Mouse (Mus musculus): ENCODE results near the gene Krtap14. TPM values are rescaled to one million over a fixed set of nuclear protein-coding genes. Genes with fewer than 3 reads are reported as not detected.

Gene Krtap14
- not detected in 2 replicates for polyA plus RNA-seq (2012; ENCODE audit: low replicate concordance)

GRCm38 (mm10) chr16:88826095-88826652 is at the start of gene Krtap14:
TSS of gene Krtap14 (minus strand) at chr16:88826145.

DNA sequence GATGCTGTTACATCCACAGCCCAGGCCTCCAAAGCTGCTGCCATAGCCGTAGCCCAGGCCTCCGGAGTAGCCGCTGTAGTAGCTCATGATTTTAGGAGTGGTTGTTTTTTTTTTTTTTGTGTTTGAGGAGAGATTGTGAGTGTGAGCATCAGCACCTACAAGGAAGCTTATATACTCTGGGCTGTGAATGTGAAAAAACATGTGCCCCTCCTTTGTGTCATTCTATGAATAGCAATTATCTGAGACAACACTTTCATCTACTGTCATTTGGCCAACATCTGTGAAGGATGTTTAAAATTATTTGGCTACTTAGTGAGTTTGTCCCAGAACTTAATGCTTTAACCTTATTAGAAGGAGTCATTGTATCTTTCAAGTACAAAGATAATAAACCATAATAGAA is 48.2 kb upstream of the Krtap14 start, which contains the start of gene Krtap19-2:
Krtap19-2 (minus strand) TSS at position 101 of the 400 bp plus-strand sequence.

GRCm38 (mm10) chr16:88869311-88869710 is 43.4 kb upstream of the Krtap14 start, which contains the start of gene Krtap19-1:
TSS of gene Krtap19-1 (minus strand) at chr16:88869411.

DNA sequence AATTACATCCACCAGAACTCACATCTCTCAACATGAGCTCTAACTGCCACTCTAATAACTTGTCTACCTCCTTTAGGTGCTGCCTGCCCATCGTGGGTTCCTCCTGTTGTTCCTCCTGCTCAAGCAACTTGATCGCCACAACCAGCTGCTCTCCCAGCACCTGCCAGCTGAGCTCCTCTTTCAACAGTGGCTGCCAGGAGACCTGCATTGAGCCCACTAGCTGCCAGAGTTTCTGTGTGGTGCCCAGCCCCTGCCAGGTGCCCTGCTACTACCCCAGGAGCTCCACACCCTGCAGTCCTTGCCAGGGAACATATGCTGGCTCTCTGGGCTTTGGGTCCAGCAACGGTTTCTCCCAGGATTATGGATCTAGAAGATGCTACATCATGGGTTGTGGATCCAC is 5.9 kb downstream of the Krtap14 start, which contains the start of gene Krtap15:
Krtap15 (plus strand) TSS at position 150 of the 400 bp plus-strand sequence.

GRCm38 (mm10) chr16:88811827-88812226 is 14.1 kb downstream of the Krtap14 start, which contains the start of gene Gm20741:
TSS of gene Gm20741 (minus strand) at chr16:88812220.

DNA sequence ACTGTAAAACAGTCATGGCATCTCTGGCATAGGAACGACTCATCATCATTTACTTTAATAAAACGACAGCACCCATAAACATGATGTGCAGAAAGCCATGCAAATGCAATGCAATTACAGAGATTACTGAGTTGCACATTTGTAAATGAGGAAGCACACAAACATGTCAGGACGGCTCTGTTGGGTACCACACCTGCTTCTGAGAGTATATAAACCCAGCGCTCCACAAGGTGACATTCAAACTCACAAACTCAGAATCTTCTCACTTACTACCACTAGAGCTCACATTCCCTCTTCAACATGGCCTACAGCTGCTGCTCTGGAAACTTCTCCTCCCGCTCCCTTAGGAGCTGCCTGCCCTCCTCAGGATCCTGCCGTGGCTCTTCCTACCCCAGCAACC is 48.3 kb downstream of the Krtap14 start, which contains the start of gene Gm5965:
Gm5965 (plus strand) TSS at position 301 of the 400 bp plus-strand sequence.

DNA sequence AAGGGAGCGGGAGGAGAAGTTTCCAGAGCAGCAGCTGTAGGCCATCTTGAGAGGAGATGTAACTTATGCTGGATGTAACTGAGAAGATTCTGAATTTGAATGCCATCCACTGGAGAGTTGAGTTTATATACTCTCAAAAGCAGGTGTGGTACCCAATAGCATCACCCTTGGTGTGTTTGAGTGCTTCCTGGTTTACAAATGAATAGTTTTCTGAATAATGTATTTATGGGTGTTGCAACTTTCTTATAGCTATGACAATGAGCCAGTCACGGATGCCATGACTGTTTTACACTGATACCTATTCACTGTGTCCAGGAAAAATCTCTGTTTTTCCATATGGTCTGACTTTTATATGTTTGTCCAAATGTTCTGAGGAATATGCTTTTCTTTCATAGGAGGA is 51.8 kb downstream of the Krtap14 start, which contains the start of gene 2310057N15Rik:
2310057N15Rik (minus strand) TSS at position 101 of the 400 bp plus-strand sequence.

Other genes with a start within 250 kb of the Krtap14 start
- gene Krtap24-1, start 213.9 kb downstream of the Krtap14 start, polyA plus RNA-seq (2012; ENCODE audit: low replicate concordance), result not detected in 2 replicates
- not detected in 2 replicates for gene 2310079G19Rik, start 198.5 kb downstream of the Krtap14 start, polyA plus RNA-seq (2012; ENCODE audit: low replicate concordance)
- gene Krtap26-1, start 178.3 kb downstream of the Krtap14 start, polyA plus RNA-seq (2012; ENCODE audit: low replicate concordance), result not detected in 2 replicates
- gene Krtap27-1, start 154.5 kb downstream of the Krtap14 start, polyA plus RNA-seq (2012; ENCODE audit: low replicate concordance), result not detected in 2 replicates
- gene 2310061N02Rik, start 118.2 kb downstream of the Krtap14 start, polyA plus RNA-seq (2012; ENCODE audit: low replicate concordance), result not detected in 2 replicates
- gene Krtap13-1, start 97.3 kb downstream of the Krtap14 start, polyA plus RNA-seq (2012; ENCODE audit: low replicate concordance), result not detected in 2 replicates
- gene Krtap13, start 74.5 kb downstream of the Krtap14 start, polyA plus RNA-seq (2012; ENCODE audit: low replicate concordance), result not detected in 2 replicates
- not detected in 2 replicates for gene 2310034C09Rik, start 67.3 kb downstream of the Krtap14 start, polyA plus RNA-seq (2012; ENCODE audit: low replicate concordance)
- not detected in 2 replicates for gene 2310057N15Rik, start 51.9 kb downstream of the Krtap14 start, polyA plus RNA-seq (2012; ENCODE audit: low replicate concordance)
- gene Gm5965, start 48.2 kb downstream of the Krtap14 start, polyA plus RNA-seq (2012; ENCODE audit: low replicate concordance), result not detected in 2 replicates
- gene Gm20741, start 13.9 kb downstream of the Krtap14 start, polyA plus RNA-seq (2012; ENCODE audit: low replicate concordance), result not detected in 2 replicates
- not detected in 2 replicates for gene Krtap15, start 5.9 kb downstream of the Krtap14 start, polyA plus RNA-seq (2012; ENCODE audit: low replicate concordance)
- gene Krtap19-1, start 43.3 kb upstream of the Krtap14 start, polyA plus RNA-seq (2012; ENCODE audit: low replicate concordance), result not detected in 2 replicates
- not detected in 2 replicates for gene Krtap19-2, start 48.1 kb upstream of the Krtap14 start, polyA plus RNA-seq (2012; ENCODE audit: low replicate concordance)
- not detected in 2 replicates for gene Krtap19-3, start 51.9 kb upstream of the Krtap14 start, polyA plus RNA-seq (2012; ENCODE audit: low replicate concordance)
- not detected in 2 replicates for gene Krtap19-4, start 58.9 kb upstream of the Krtap14 start, polyA plus RNA-seq (2012; ENCODE audit: low replicate concordance)
- not detected in 2 replicates for gene Krtap19-5, start 70.3 kb upstream of the Krtap14 start, polyA plus RNA-seq (2012; ENCODE audit: low replicate concordance)
- not detected in 2 replicates for gene Krtap19-9b, start 106.1 kb upstream of the Krtap14 start, polyA plus RNA-seq (2012; ENCODE audit: low replicate concordance)
- gene Krtap16-3, start 136.7 kb upstream of the Krtap14 start, polyA plus RNA-seq (2012; ENCODE audit: low replicate concordance), result not detected in 2 replicates
- gene Krtap22-2, start 184.6 kb upstream of the Krtap14 start, polyA plus RNA-seq (2012; ENCODE audit: low replicate concordance), result not detected in 2 replicates
- gene Gm10229, start 189.1 kb upstream of the Krtap14 start, polyA plus RNA-seq (2012; ENCODE audit: low replicate concordance), result not detected in 2 replicates
- not detected in 2 replicates for gene Krtap6-1, start 205.6 kb upstream of the Krtap14 start, polyA plus RNA-seq (2012; ENCODE audit: low replicate concordance)
- gene Gm10228, start 215.3 kb upstream of the Krtap14 start, polyA plus RNA-seq (2012; ENCODE audit: low replicate concordance), result not detected in 2 replicates
- gene Krtap6-5, start 221.7 kb upstream of the Krtap14 start, polyA plus RNA-seq (2012; ENCODE audit: low replicate concordance), result not detected in 2 replicates
- gene 1110025L11Rik, start 237.9 kb upstream of the Krtap14 start, polyA plus RNA-seq (2012; ENCODE audit: low replicate concordance), result not detected in 2 replicates

Data from hematopoietic multipotent progenitor cell, adult 10-12 weeks (in vitro differentiated cells).